Mouse (Mus musculus) ovary, adult 10 weeks (tissue): ENCODE results near the gene Olfr510. TPM values are rescaled to one million over a fixed set of nuclear protein-coding genes. Genes with fewer than 3 reads are reported as not detected.

Experiments
- polyA plus RNA-seq: library from polyadenylated mRNA; stranded (reverse); fragments of 350-450 nt; fragmentation: Illumina TruSeq; extraction: RNeasy Lipid Tissue Mini Kit (QIAGEN cat#74804); gene quantifications from one replicate; pipeline ENCODE4 v1.2.3, GENCODE M21; 2014

The Olfr510 gene
- not detected for polyA plus RNA-seq

DNA sequence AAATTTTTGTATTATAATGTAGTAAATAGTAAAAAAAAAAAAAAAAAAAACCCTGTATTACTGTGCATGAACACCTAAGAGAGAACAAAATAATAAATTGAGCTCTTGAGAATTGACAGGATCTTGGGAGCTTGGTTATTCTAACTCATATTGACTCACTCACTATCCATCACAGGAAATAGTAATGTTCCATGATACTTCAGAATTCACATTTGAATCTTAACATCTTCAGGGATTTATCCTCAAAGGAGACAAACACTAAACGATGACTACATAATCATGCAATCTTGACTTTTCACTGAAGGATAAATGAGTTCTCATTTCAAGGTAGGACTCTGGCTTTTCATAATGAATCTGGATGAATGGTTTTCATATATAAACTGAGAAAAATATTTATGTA, at the start of gene Olfr510:
Olfr510 (plus strand) TSS at position 301 of the 400 bp plus-strand sequence.

DNA sequence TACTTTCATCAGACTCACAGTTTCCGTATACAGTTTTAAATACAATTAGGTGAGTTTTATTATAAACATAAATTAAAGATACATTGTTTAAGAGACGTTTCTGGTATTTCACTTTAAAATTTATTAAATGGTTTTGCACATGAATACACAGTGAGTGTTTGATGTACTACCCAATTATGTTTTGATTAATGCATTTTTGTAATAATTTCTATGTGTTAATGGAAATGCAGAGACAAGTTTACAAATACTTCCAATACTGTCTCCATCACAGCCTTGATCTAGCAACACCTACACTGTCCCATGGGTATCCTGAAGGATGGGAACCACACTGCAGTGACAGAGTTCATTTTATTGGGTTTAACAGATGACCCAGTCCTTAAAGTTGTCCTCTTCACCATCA, 44.7 kb upstream of the Olfr510 start, which contains the start of gene Olfr507:
Olfr507 (plus strand) TSS at position 301 of the 400 bp plus-strand sequence.

GRCm38 (mm10) chr7:108629694-108630093, 36.5 kb upstream of the Olfr510 start, which contains the start of gene Olfr508:
TSS of gene Olfr508 (plus strand) at chr7:108629994.

GRCm38 (mm10) chr7:108651806-108652205, 14.4 kb upstream of the Olfr510 start, which contains the start of gene Olfr509:
TSS of gene Olfr509 (minus strand) at chr7:108651906.

GRCm38 (mm10) chr7:108713020-108713419, 46.8 kb downstream of the Olfr510 start, which contains the start of gene Olfr512:
TSS of gene Olfr512 (plus strand) at chr7:108713320.

Other genes starting within 250 kb of the Olfr510 start
- not detected for gene Olfr497, start 246.0 kb upstream of the Olfr510 start, polyA plus RNA-seq
- gene Olfr498, start 201.1 kb upstream of the Olfr510 start, polyA plus RNA-seq, result not detected
- gene Olfr502, start 141.4 kb upstream of the Olfr510 start, polyA plus RNA-seq, result not detected
- not detected for gene Olfr503, start 121.9 kb upstream of the Olfr510 start, polyA plus RNA-seq
- not detected for gene Olfr504, start 100.6 kb upstream of the Olfr510 start, polyA plus RNA-seq
- not detected for gene Olfr506, start 55.6 kb upstream of the Olfr510 start, polyA plus RNA-seq
- not detected for gene Olfr507, start 44.6 kb upstream of the Olfr510 start, polyA plus RNA-seq
- gene Olfr508, start 36.4 kb upstream of the Olfr510 start, polyA plus RNA-seq, result not detected
- gene Olfr509, start 14.5 kb upstream of the Olfr510 start, polyA plus RNA-seq, result not detected
- gene Olfr512, start 46.9 kb downstream of the Olfr510 start, polyA plus RNA-seq, result not detected
- gene Olfr513, start 84.6 kb downstream of the Olfr510 start, polyA plus RNA-seq, result not detected
- not detected for gene Olfr514, start 159.6 kb downstream of the Olfr510 start, polyA plus RNA-seq
- not detected for gene Olfr516, start 184.1 kb downstream of the Olfr510 start, polyA plus RNA-seq
- gene Olfr517, start 206.0 kb downstream of the Olfr510 start, polyA plus RNA-seq, result not detected
- not detected for gene Olfr518, start 218.6 kb downstream of the Olfr510 start, polyA plus RNA-seq
- not detected for gene Olfr519, start 228.0 kb downstream of the Olfr510 start, polyA plus RNA-seq